Mouse (Mus musculus): ENCODE results near the gene Mta3. TPM values are rescaled to one million over a fixed set of nuclear protein-coding genes. Genes with fewer than 3 reads are reported as not detected.

The Mta3 gene
- polyA plus RNA-seq, 1 experiment from 2014 or later, result 63.0 TPM

DNA sequence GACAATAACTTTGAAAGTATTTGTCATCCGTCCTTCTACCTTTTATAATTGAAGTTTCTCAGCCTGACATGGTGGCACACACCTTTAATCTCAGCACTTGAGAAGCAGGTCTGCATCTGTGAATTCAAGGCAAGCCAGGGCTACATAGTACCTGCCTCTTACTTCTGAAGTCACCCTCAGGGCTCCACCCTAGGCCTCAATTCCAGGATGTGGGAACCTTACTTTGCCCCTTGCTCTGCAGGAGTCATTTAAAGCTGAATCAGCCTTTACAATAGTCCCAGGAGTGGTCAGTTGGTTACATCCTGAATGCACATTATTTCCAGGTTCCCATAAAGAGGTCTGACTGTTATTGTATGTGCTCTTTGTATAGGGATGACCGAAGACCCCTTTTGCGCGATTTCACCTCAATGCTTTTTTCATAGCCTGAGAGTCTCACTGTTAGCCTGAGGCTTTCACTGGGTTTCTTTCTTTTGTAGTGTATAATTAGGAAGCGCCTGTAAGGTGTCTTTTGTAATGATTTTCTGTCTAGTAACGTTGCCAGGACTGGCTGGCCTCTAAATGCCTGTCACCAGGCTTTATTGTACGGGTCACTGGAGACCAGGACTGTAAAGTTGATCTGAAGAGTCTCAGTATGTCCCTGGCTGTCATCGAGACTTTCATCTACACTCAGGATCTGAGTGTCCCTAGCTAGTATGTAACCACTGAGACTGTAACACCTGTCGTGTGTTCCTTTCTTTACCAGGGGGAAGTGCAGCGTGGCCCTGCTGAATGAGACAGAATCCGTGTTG lies 47.3 kb downstream of the Mta3 start:
- Histone ChIP-seq H3K4me3 (ENCODE audit: low read depth, low read length) (no peak overlapping the region), H3K27ac (ENCODE audit: low read depth, low read length) (no peak overlapping the region), H3K9me3 (ENCODE audit: control insufficient read depth, low read length) (no peaks in the 10 kb centered on the region), H3K9ac (ENCODE audit: low read depth, low read length) (no peak overlapping the region), H3K4me2 (no peak overlapping the region), H3K27me3 (replicated peaks; ENCODE audit: control insufficient read depth, insufficient read depth, low read length) (no peaks in the 10 kb centered on the region), H3K36me3 (ENCODE audit: control insufficient read depth, insufficient read depth, low read length) (peaks cover 19% of the 10 kb centered on the region), H3K4me1 (replicated peaks; ENCODE audit: control insufficient read depth, insufficient read depth, low read length) (0 out of 2 replicates have a peak, but pooled peaks cover 4% of the 10 kb centered on the region)
- DNase-seq (ENCODE audit: low spot score) (no peak), ATAC-seq (replicated peaks; ENCODE audit: low FRiP score) (no peak)
- 87% methylated on average over 11 of the region's 11 CpGs for WGBS

- Histone ChIP-seq H3K9ac (ENCODE audit: low read depth, low read length) (no peak overlapping the region), H3K4me2 (no peak overlapping the region), H3K4me1 (replicated peaks; ENCODE audit: control insufficient read depth, insufficient read depth, low read length) (no peaks in the 10 kb centered on the region), H3K36me3 (ENCODE audit: control insufficient read depth, insufficient read depth, low read length) (peaks cover 23% of the 10 kb centered on the region), H3K4me3 (ENCODE audit: low read depth, low read length) (no peak overlapping the region), H3K9me3 (ENCODE audit: control insufficient read depth, low read length) (no peaks in the 10 kb centered on the region), H3K27me3 (replicated peaks; ENCODE audit: control insufficient read depth, insufficient read depth, low read length) (no peaks in the 10 kb centered on the region), H3K27ac (ENCODE audit: low read depth, low read length) (no peak overlapping the region)
- WGBS, result 89% methylated on average over 10 of the region's 10 CpGs
- ATAC-seq (replicated peaks; ENCODE audit: low FRiP score) (no peak), DNase-seq (ENCODE audit: low spot score) (no peak)
Measured at GRCm38 (mm10) chr17:83758096-83758495, 52.1 kb downstream of the Mta3 start.

GRCm38 (mm10) chr17:83759547-83759946 lies 53.6 kb downstream of the Mta3 start:
- Histone ChIP-seq H3K27me3 (replicated peaks; ENCODE audit: control insufficient read depth, insufficient read depth, low read length) (no peaks in the 10 kb centered on the region), H3K4me2 (no peak overlapping the region), H3K9me3 (ENCODE audit: control insufficient read depth, low read length) (no peaks in the 10 kb centered on the region), H3K27ac (ENCODE audit: low read depth, low read length) (no peak overlapping the region), H3K36me3 (ENCODE audit: control insufficient read depth, insufficient read depth, low read length) (peaks cover 22% of the 10 kb centered on the region; the same call in 1 of the 2 replicates), H3K4me1 (replicated peaks; ENCODE audit: control insufficient read depth, insufficient read depth, low read length) (no peaks in the 10 kb centered on the region), H3K4me3 (ENCODE audit: low read depth, low read length) (no peak overlapping the region), H3K9ac (ENCODE audit: low read depth, low read length) (no peak overlapping the region)
- ATAC-seq (replicated peaks; ENCODE audit: low FRiP score), result no peak
- no peak for DNase-seq (ENCODE audit: low spot score)
- 55% methylated on average over 4 of the region's 4 CpGs for WGBS

- 70% methylated on average over 4 of the region's 4 CpGs for WGBS
- H3K9ac ChIP-seq (ENCODE audit: low read depth, low read length), result no peak overlapping the region
- H3K36me3 ChIP-seq (ENCODE audit: control insufficient read depth, insufficient read depth, low read length), result peaks cover 17% of the 10 kb centered on the region
- DNase-seq (ENCODE audit: low spot score) (no peak), ATAC-seq (replicated peaks; ENCODE audit: low FRiP score) (no peak)
- H3K4me3 ChIP-seq (ENCODE audit: low read depth, low read length), result no peak overlapping the region
- peaks cover 14% of the 10 kb centered on the region for H3K4me1 ChIP-seq (replicated peaks; ENCODE audit: control insufficient read depth, insufficient read depth, low read length)
- H3K27me3 ChIP-seq (replicated peaks; ENCODE audit: control insufficient read depth, insufficient read depth, low read length), result no peaks in the 10 kb centered on the region
- H3K4me2 ChIP-seq, result no peak overlapping the region
- no peaks in the 10 kb centered on the region for H3K9me3 ChIP-seq (ENCODE audit: control insufficient read depth, low read length)
- no peak overlapping the region for H3K27ac ChIP-seq (ENCODE audit: low read depth, low read length)
Measured at GRCm38 (mm10) chr17:83764538-83764937, 58.6 kb downstream of the Mta3 start.

- no peaks in the 10 kb centered on the region for H3K9me3 ChIP-seq (ENCODE audit: control insufficient read depth, low read length)
- H3K4me1 ChIP-seq (replicated peaks; ENCODE audit: control insufficient read depth, insufficient read depth, low read length), result peaks cover 19% of the 10 kb centered on the region
- H3K4me3 ChIP-seq (ENCODE audit: low read depth, low read length), result no peak overlapping the region
- peaks cover 15% of the 10 kb centered on the region for H3K36me3 ChIP-seq (ENCODE audit: control insufficient read depth, insufficient read depth, low read length)
- no peak for DNase-seq (ENCODE audit: low spot score)
- no peak for ATAC-seq (replicated peaks; ENCODE audit: low FRiP score)
- 91% methylated on average over 7 of the region's 7 CpGs for WGBS
- no peak overlapping the region for H3K9ac ChIP-seq (ENCODE audit: low read depth, low read length)
- H3K4me2 ChIP-seq, result no peak overlapping the region
- H3K27ac ChIP-seq (ENCODE audit: low read depth, low read length), result no peak overlapping the region
- no peaks in the 10 kb centered on the region for H3K27me3 ChIP-seq (replicated peaks; ENCODE audit: control insufficient read depth, insufficient read depth, low read length)
Measured at GRCm38 (mm10) chr17:83767064-83767463, 61.1 kb downstream of the Mta3 start.

- peak overlapping the region; percentile 24 for H3K4me2 ChIP-seq
- DNase-seq (ENCODE audit: low spot score), result peak; percentile 46
Measured at GRCm38 (mm10) chr17:83768309-83768708, 62.3 kb downstream of the Mta3 start.

GRCm38 (mm10) chr17:83770371-83770770 lies 64.4 kb downstream of the Mta3 start:
- Histone ChIP-seq H3K4me2 (no peak overlapping the region), H3K4me3 (ENCODE audit: low read depth, low read length) (no peak overlapping the region), H3K9ac (ENCODE audit: low read depth, low read length) (no peak overlapping the region), H3K27ac (ENCODE audit: low read depth, low read length) (no peak overlapping the region), H3K36me3 (ENCODE audit: control insufficient read depth, insufficient read depth, low read length) (peaks cover 9% of the 10 kb centered on the region), H3K9me3 (ENCODE audit: control insufficient read depth, low read length) (no peaks in the 10 kb centered on the region), H3K27me3 (replicated peaks; ENCODE audit: control insufficient read depth, insufficient read depth, low read length) (no peaks in the 10 kb centered on the region), H3K4me1 (replicated peaks; ENCODE audit: control insufficient read depth, insufficient read depth, low read length) (peaks cover 19% of the 10 kb centered on the region)
- no peak for DNase-seq (ENCODE audit: low spot score)
- WGBS, result 65% methylated on average over 6 of the region's 6 CpGs
- ATAC-seq (replicated peaks; ENCODE audit: low FRiP score), result no peak

More at GRCm38 (mm10) chr17:83768309-83768708, 62.3 kb downstream of the Mta3 start:
- peak overlapping the region; percentile 66 for H3K27ac ChIP-seq (ENCODE audit: low read depth, low read length)
- H3K9me3 ChIP-seq (ENCODE audit: control insufficient read depth, low read length), result no peaks in the 10 kb centered on the region
- peaks cover 19% of the 10 kb centered on the region for H3K4me1 ChIP-seq (replicated peaks; ENCODE audit: control insufficient read depth, insufficient read depth, low read length)
- H3K27me3 ChIP-seq (replicated peaks; ENCODE audit: control insufficient read depth, insufficient read depth, low read length), result no peaks in the 10 kb centered on the region
- peaks cover 11% of the 10 kb centered on the region for H3K36me3 ChIP-seq (ENCODE audit: control insufficient read depth, insufficient read depth, low read length)
- no peak overlapping the region for H3K4me3 ChIP-seq (ENCODE audit: low read depth, low read length)
- WGBS, result 39% methylated on average over 10 of the region's 10 CpGs
- no peak overlapping the region for H3K9ac ChIP-seq (ENCODE audit: low read depth, low read length)
- peak; percentile 82 for ATAC-seq (replicated peaks; ENCODE audit: low FRiP score)

GRCm38 (mm10) chr17:83770931-83771330 lies 65.0 kb downstream of the Mta3 start:
- peaks cover 19% of the 10 kb centered on the region for H3K4me1 ChIP-seq (replicated peaks; ENCODE audit: control insufficient read depth, insufficient read depth, low read length)
- no peaks in the 10 kb centered on the region for H3K9me3 ChIP-seq (ENCODE audit: control insufficient read depth, low read length)
- peaks cover 11% of the 10 kb centered on the region for H3K36me3 ChIP-seq (ENCODE audit: control insufficient read depth, insufficient read depth, low read length)

GRCm38 (mm10) chr17:83772110-83772509 lies 66.1 kb downstream of the Mta3 start:
- Histone ChIP-seq H3K4me3 (ENCODE audit: low read depth, low read length) (no peak overlapping the region), H3K4me1 (replicated peaks; ENCODE audit: control insufficient read depth, insufficient read depth, low read length) (peaks cover 18% of the 10 kb centered on the region), H3K4me2 (no peak overlapping the region), H3K36me3 (ENCODE audit: control insufficient read depth, insufficient read depth, low read length) (peaks cover 7% of the 10 kb centered on the region), H3K9ac (ENCODE audit: low read depth, low read length) (no peak overlapping the region), H3K27me3 (replicated peaks; ENCODE audit: control insufficient read depth, insufficient read depth, low read length) (no peaks in the 10 kb centered on the region), H3K9me3 (ENCODE audit: control insufficient read depth, low read length) (no peaks in the 10 kb centered on the region), H3K27ac (ENCODE audit: low read depth, low read length) (no peak overlapping the region)
- 85% methylated on average over 9 of the region's 9 CpGs for WGBS
- no peak for DNase-seq (ENCODE audit: low spot score)
- ATAC-seq (replicated peaks; ENCODE audit: low FRiP score), result no peak

More at GRCm38 (mm10) chr17:83770931-83771330, 65.0 kb downstream of the Mta3 start:
- Histone ChIP-seq H3K27ac (ENCODE audit: low read depth, low read length) (no peak overlapping the region), H3K4me3 (ENCODE audit: low read depth, low read length) (no peak overlapping the region), H3K27me3 (replicated peaks; ENCODE audit: control insufficient read depth, insufficient read depth, low read length) (no peaks in the 10 kb centered on the region), H3K4me2 (no peak overlapping the region), H3K9ac (ENCODE audit: low read depth, low read length) (no peak overlapping the region)
- 82% methylated on average over 7 of the region's 7 CpGs for WGBS
- DNase-seq (ENCODE audit: low spot score) (no peak), ATAC-seq (replicated peaks; ENCODE audit: low FRiP score) (no peak)

All from liver, embryonic 11.5 days (tissue).